Mouse (Mus musculus) ES-E14 (cell line): ENCODE data around the gene Ephb6.

Source experiments
- CHD2 ChIP-seq: IDR thresholded peaks from 2 replicates; pipeline ENCODE4 v1.6.1; 2014; ENCODE audit warnings: mild to moderate bottlenecking, low read depth, low read length, inconsistent platforms
- MAFK ChIP-seq: IDR thresholded peaks from 2 replicates; pipeline ENCODE4 v1.6.1; 2014; ENCODE audit warnings: mild to moderate bottlenecking, low read depth, low read length, inconsistent platforms; ENCODE audit not compliant: insufficient read depth
- ZC3H11A ChIP-seq: IDR thresholded peaks from 2 replicates; pipeline ENCODE4 v1.6.1; 2012; ENCODE audit warnings: low read depth, mild to moderate bottlenecking, inconsistent platforms, low read length, borderline replicate concordance
- ZNF384 ChIP-seq: IDR thresholded peaks from 2 replicates; pipeline ENCODE4 v1.6.1; 2012; ENCODE audit warnings: low read depth, low read length, inconsistent platforms

DNA sequence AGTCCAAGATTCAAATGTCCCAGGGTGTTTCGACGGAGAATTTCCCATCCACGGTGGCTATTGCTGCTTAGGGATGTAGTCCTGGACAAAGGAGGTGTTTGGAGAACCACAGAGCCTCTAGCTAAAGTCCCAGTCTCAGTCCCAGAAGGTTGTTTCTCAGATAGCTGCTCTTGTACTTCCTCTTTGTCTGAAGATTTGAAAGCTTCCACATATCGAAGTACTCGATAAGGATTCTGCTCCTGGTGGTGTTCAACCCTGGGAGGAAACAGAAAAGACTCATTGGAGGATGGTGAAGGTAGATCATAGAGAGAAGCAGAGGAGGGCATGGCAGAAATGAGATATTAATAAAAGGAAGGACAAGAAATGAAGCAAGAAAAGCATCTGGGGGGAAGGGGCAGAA, 47.9 kb downstream of the Ephb6 start:
- TF ChIP-seq ZC3H11A, result no peak
- no peak for TF ChIP-seq CHD2
- TF ChIP-seq MAFK, result no peak
- no peak for TF ChIP-seq ZNF384
